Mouse (Mus musculus): ENCODE measurements at regions not wholly inside any gene's neighbourhood (a gene's known extent, or its start where the extent isn't known, plus 50 kb on each side); places are given as distances from the start of the nearest gene placed in this dataset.
A peak's percentile ranks its signal among the peaks of the same experiment; 100 is the strongest.

DNA sequence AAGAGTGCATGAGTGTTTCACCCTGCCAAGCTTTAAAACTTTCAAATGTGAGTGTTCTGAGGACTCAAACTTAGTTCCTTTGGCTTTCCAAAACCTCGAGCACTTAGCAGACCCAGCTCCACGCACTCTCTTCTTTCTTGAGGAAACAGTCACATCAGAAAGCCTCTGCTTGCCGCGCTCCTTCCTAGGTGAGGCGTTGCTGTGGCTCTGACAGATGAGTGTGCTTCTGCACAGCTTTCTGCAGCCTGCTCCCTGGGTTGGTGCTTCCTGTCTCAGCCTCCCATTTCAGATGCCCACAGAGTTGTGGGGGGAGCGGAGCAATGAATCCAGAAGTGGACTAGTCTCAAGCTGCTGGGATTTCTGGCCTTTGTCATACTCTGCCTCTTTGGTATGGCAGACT lies 95.3 kb upstream of the Id2 start:
- Histone ChIP-seq H3K9me3 (ENCODE audit: low read length) (no peaks in the 10 kb centered on the region), H3K36me3 (ENCODE audit: insufficient read depth) (no peaks in the 10 kb centered on the region), H3K4me3 (ENCODE audit: low read depth, low read length) (no peak overlapping the region), H3K9ac (no peak overlapping the region), H3K27me3 (ENCODE audit: insufficient read depth, low read length) (no peaks in the 10 kb centered on the region), H3K4me1 (ENCODE audit: insufficient read depth) (no peaks in the 10 kb centered on the region), H3K27ac (ENCODE audit: low read depth, low read length) (no peak overlapping the region), H3K4me2 (ENCODE audit: low read depth) (no peak overlapping the region)
- ATAC-seq, result no peak
- no peak for TF ChIP-seq CTCF (IDR thresholded peaks at IDR 0.05; ENCODE audit: low read depth)
- no peak for DNase-seq
- WGBS, result 92% methylated on average over 6 of the region's 6 CpGs

DNA sequence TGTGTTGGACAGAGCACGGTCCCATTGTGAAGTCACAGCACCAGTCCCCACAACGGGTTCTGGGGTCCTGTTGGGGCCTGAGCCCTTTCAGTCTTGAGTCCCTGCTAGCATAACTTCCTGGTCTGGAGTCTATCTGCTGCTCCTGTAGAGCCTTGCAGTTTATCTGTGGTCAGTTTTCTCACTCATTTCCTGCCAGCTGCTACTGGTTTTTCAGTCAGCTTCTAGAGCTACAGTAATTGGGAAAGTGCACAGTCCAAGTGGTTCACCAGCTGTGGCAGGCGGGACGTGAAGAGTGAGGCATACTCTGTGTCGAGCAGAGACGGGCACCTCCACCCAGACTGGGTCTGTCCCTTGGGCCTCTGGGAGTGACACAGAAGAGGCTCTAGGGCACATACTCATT lies 93.4 kb upstream of the Id2 start:
- no peak for TF ChIP-seq CTCF (IDR thresholded peaks at IDR 0.05; ENCODE audit: low read depth)
- no peak overlapping the region for H3K4me2 ChIP-seq (ENCODE audit: low read depth)
- H3K4me1 ChIP-seq (ENCODE audit: insufficient read depth), result no peaks in the 10 kb centered on the region
- 72% methylated on average over 6 of the region's 6 CpGs for WGBS
- ATAC-seq (no peak), DNase-seq (no peak)
- H3K9ac ChIP-seq, result no peak overlapping the region
- H3K4me3 ChIP-seq (ENCODE audit: low read depth, low read length), result no peak overlapping the region
- H3K27me3 ChIP-seq (ENCODE audit: insufficient read depth, low read length), result no peaks in the 10 kb centered on the region
- H3K36me3 ChIP-seq (ENCODE audit: insufficient read depth), result no peaks in the 10 kb centered on the region
- no peaks in the 10 kb centered on the region for H3K9me3 ChIP-seq (ENCODE audit: low read length)
- no peak overlapping the region for H3K27ac ChIP-seq (ENCODE audit: low read depth, low read length)

DNA sequence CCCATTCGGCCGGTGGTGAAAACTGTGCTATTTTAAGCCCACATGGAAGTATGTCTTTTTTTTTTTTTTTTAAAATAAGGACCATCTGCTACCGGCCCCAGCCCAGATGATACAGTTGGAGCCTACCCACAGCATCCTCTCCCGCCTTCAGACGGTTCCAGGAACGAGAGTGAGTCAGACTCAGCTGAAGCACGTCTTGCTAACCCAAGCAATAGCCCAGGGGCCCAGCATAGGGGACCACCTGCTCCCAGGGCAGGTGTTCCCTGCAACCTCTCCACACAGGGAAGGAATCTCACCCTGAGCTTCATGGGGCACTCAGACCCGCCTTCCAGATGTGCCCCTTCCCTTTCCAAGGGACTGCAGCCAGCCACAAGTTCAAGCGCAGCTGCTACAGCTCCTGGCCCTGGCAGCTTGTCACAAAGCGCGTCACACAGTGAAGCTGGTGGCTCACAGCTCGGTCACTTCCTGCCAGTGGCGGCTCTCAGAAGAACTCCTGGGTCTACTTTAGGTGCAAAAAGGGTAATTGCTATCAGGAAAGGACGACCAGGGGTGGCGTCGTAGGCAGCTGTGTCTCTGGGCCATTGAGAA lies 92.3 kb upstream of the Id2 start:
- no peaks in the 10 kb centered on the region for H3K27me3 ChIP-seq (ENCODE audit: insufficient read depth, low read length)
- no peaks in the 10 kb centered on the region for H3K36me3 ChIP-seq (ENCODE audit: insufficient read depth)
- H3K4me1 ChIP-seq (ENCODE audit: insufficient read depth), result no peaks in the 10 kb centered on the region
- ATAC-seq, result peak; percentile 87
- no peak overlapping the region for H3K4me2 ChIP-seq (ENCODE audit: low read depth)
- H3K27ac ChIP-seq (ENCODE audit: low read depth, low read length), result peak overlapping the region; percentile 30; the same call in 1 of the 2 replicates
- no peaks in the 10 kb centered on the region for H3K9me3 ChIP-seq (ENCODE audit: low read length)
- no peak for TF ChIP-seq CTCF (IDR thresholded peaks at IDR 0.05; ENCODE audit: low read depth)
- H3K4me3 ChIP-seq (ENCODE audit: low read depth, low read length), result no peak overlapping the region
- no peak overlapping the region for H3K9ac ChIP-seq
- peak; percentile 75 for DNase-seq
- WGBS, result 65% methylated on average over 16 of the region's 16 CpGs

DNA sequence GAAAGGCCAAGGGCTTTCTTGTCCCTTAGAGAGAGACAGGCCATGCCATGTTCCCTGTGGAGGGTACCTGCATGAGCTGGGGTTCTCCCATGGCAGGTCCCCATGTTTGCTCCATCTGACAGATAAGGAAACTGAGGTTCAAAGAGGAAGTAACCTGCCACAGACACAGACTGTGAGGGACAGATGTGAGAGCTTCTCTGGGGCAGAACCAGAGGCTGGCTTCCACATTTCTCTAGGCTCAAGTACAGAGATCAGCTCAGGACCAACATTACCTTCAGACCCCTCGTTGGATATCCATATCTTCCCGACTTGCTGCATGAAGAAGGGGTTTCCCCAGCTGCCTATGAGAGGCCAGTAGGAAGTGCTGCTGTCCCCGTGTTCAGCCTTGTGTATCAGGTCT lies 91.6 kb upstream of the Id2 start:
- peak overlapping the region; percentile 29 for H3K27ac ChIP-seq (ENCODE audit: low read depth, low read length)
- no peaks in the 10 kb centered on the region for H3K4me1 ChIP-seq (ENCODE audit: insufficient read depth)
- ATAC-seq (no peak), DNase-seq (no peak)
- no peaks in the 10 kb centered on the region for H3K9me3 ChIP-seq (ENCODE audit: low read length)
- no peak overlapping the region for H3K9ac ChIP-seq
- no peaks in the 10 kb centered on the region for H3K36me3 ChIP-seq (ENCODE audit: insufficient read depth)
- TF ChIP-seq CTCF (IDR thresholded peaks at IDR 0.05; ENCODE audit: low read depth), result no peak
- no peak overlapping the region for H3K4me2 ChIP-seq (ENCODE audit: low read depth)
- 77% methylated on average over 3 of the region's 3 CpGs for WGBS
- no peak overlapping the region for H3K4me3 ChIP-seq (ENCODE audit: low read depth, low read length)
- no peaks in the 10 kb centered on the region for H3K27me3 ChIP-seq (ENCODE audit: insufficient read depth, low read length)

DNA sequence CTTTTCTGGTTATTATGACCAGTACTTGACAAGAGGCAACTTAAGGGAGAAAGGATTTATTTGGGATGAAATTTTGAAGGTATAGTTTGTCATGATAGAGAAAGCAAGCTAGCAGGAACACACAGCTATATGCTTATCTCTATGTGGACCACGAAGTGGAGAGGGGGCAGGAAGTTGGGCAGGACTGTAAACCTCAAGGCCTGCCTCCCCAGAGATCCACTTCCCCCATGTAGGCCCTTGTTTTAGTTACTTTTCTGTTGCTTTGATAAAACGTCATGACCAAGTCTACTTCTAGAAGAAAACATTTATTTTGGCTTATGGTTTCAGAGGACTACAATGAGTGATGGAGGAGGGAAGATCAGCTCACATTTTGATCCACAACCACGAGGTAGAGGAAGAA lies 90.3 kb upstream of the Id2 start:
- DNase-seq (no peak), ATAC-seq (no peak)
- no peak for TF ChIP-seq CTCF (IDR thresholded peaks at IDR 0.05; ENCODE audit: low read depth)
- Histone ChIP-seq H3K27ac (ENCODE audit: low read depth, low read length) (no peak overlapping the region), H3K4me3 (ENCODE audit: low read depth, low read length) (no peak overlapping the region), H3K4me2 (ENCODE audit: low read depth) (no peak overlapping the region), H3K9ac (no peak overlapping the region), H3K27me3 (ENCODE audit: insufficient read depth, low read length) (no peaks in the 10 kb centered on the region), H3K4me1 (ENCODE audit: insufficient read depth) (no peaks in the 10 kb centered on the region), H3K36me3 (ENCODE audit: insufficient read depth) (no peaks in the 10 kb centered on the region), H3K9me3 (ENCODE audit: low read length) (no peaks in the 10 kb centered on the region)
- WGBS, result 72% methylated on average over 3 of the region's 3 CpGs

DNA sequence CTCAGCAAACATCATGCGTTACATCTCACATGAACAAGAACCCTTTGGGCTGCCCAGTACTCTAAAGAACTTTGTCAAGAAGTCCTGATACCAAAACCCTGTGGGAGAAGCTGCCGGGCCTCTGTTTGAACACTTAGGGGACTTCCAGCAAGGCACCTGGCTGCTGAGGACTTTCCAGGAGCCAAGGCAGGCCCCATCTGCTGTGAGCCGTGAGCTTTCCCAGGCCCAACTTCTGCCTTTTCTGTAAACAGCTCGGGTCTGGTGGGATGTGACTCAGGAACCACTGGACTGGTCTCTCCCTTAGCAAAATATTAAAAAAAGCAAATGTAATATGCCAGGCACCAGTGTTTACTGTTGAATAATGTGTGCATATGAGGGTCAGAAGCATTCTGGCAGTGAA lies 85.7 kb upstream of the Id2 start:
- no peaks in the 10 kb centered on the region for H3K36me3 ChIP-seq (ENCODE audit: insufficient read depth)
- TF ChIP-seq CTCF (IDR thresholded peaks at IDR 0.05; ENCODE audit: low read depth), result no peak
- 89% methylated on average over 4 of the region's 4 CpGs for WGBS
- H3K9me3 ChIP-seq (ENCODE audit: low read length), result no peaks in the 10 kb centered on the region
- H3K27me3 ChIP-seq (ENCODE audit: insufficient read depth, low read length), result no peaks in the 10 kb centered on the region
- no peak overlapping the region for H3K9ac ChIP-seq
- DNase-seq, result no peak
- H3K27ac ChIP-seq (ENCODE audit: low read depth, low read length), result no peak overlapping the region
- no peaks in the 10 kb centered on the region for H3K4me1 ChIP-seq (ENCODE audit: insufficient read depth)
- H3K4me2 ChIP-seq (ENCODE audit: low read depth), result no peak overlapping the region
- ATAC-seq, result no peak
- no peak overlapping the region for H3K4me3 ChIP-seq (ENCODE audit: low read depth, low read length)

DNA sequence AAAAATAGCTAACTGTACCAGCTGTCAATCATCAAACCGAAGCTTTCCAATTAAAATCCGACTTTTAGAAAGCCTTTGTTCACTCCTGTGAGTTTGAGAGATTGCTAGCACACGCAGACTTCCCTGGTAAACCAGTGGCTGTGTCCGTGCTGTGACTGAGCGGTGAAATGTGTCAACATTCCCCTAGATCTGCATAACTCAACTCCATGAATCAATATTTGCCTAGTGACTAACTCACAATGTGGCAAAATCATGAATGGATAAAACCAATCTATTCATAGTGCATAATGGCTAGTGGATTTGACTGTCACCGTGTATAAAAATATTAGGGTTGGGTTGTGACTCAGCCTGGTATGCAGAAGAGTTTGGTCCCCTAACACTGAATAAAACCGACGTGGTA lies 84.4 kb upstream of the Id2 start:
- TF ChIP-seq CTCF (IDR thresholded peaks at IDR 0.05; ENCODE audit: low read depth), result no peak
- WGBS, result 75% methylated on average over 8 of the region's 8 CpGs
- H3K4me1 ChIP-seq (ENCODE audit: insufficient read depth), result no peaks in the 10 kb centered on the region
- H3K27me3 ChIP-seq (ENCODE audit: insufficient read depth, low read length), result no peaks in the 10 kb centered on the region
- DNase-seq (no peak), ATAC-seq (no peak)
- H3K36me3 ChIP-seq (ENCODE audit: insufficient read depth), result no peaks in the 10 kb centered on the region
- H3K4me2 ChIP-seq (ENCODE audit: low read depth), result no peak overlapping the region
- no peak overlapping the region for H3K27ac ChIP-seq (ENCODE audit: low read depth, low read length)
- H3K9ac ChIP-seq, result no peak overlapping the region
- no peak overlapping the region for H3K4me3 ChIP-seq (ENCODE audit: low read depth, low read length)
- no peaks in the 10 kb centered on the region for H3K9me3 ChIP-seq (ENCODE audit: low read length)

DNA sequence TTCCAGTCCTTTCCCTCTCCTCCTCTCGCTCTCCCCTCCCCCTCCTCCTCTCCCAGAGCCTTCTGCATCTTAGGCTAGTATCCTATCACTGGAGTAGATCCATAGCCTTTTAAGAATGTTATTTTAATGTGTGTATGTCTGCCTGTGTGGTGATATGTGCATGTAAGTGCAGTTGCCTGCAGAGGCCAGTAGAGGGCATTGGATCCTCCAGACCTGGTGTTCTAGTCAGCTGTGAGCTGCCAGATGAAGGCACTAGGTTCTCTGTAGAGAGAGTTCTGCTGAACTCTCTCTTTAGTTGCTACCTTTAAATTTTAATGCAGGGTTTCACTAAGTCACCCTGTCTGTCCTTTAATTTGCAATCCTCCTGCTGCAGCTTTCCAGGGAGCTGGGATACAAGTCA lies 83.9 kb upstream of the Id2 start:
- Histone ChIP-seq H3K9ac (no peak overlapping the region), H3K36me3 (ENCODE audit: insufficient read depth) (no peaks in the 10 kb centered on the region), H3K9me3 (ENCODE audit: low read length) (no peaks in the 10 kb centered on the region), H3K4me2 (ENCODE audit: low read depth) (no peak overlapping the region), H3K4me3 (ENCODE audit: low read depth, low read length) (no peak overlapping the region), H3K27ac (ENCODE audit: low read depth, low read length) (no peak overlapping the region), H3K27me3 (ENCODE audit: insufficient read depth, low read length) (no peaks in the 10 kb centered on the region), H3K4me1 (ENCODE audit: insufficient read depth) (no peaks in the 10 kb centered on the region)
- DNase-seq (no peak), ATAC-seq (no peak)
- peak; percentile 27; the same call in 1 of the 2 replicates for TF ChIP-seq CTCF (IDR thresholded peaks at IDR 0.05; ENCODE audit: low read depth)
- 100% methylated on average over 1 of the region's 1 CpGs for WGBS

Measured in forebrain, postnatal 0 days (tissue).